Mouse (Mus musculus): ENCODE results near the gene 2010111I01Rik.
"Not testable (repeated sequence)": the region's sequence is repeated elsewhere in the genome, so short reads cannot be mapped to it uniquely, and the experiment has no call there.

2010111I01Rik gene

DNA sequence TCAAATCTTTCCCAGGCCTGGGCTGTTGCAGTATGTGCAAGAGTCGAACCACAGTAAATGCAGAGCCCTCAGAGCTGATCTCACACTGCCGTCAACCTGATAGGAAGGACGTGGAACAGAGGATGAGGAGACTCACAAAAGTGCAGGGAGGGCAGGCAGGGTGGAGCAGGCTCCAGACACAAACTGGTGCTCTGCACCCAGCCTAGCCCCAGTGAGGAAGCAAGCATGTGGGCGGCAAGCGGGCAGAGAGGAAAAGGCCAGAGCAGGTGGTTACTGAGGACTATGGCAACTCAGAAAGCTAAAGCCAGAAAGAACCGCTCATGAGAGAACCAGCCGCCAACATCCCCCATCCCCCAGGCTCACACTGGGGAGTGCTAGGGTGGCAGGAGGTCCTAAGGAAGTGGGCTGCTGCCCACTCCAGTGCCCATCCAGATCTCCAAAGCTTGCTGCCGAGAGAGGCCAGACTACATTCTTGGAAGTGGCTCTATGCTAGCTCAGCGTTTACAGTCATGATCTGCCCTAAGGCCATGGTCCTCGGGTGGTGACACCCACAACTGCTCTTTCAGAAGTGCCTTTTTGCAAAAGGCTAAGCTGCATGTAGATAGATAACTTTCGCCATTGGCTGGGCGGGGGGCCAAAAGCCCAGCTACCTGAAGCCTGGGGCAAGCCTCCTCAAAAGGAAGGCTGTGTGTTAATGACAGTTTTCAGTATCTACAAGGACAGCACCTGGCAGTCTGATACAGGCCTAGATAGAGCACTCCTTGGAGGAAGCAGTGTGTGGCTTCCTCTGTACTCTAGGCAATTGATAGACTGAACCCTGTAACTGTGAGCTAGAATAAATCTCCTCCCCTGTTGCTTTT is 349.3 kb downstream of the 2010111I01Rik start:
- no peak for DNase-seq (ENCODE audit: low spot score)

- DNase-seq (ENCODE audit: low spot score): no peak
Observed at GRCm38 (mm10) chr13:63314608-63314920, 349.9 kb downstream of the 2010111I01Rik start.

DNA sequence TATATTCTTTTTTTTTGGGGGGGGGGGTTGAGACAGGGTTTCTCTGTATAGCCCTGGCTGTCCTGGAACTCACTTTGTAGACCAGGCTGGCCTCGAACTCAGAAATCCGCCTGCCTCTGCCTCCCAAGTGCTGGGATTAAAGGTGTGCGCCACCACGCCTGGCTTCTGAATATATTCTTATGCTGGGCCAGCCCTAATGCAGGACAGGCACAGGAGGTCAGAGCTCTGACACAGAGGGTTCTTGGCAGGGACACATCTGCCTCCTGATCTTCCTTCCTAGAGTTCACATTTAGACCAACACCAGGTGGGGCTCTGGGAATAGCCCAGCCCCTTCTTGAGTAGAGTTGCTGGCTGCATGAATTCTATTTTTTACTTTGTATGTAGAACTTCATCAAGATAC is 350.4 kb downstream of the 2010111I01Rik start:
- not testable (repeated sequence) for DNase-seq (ENCODE audit: low spot score)

- no peak for DNase-seq (ENCODE audit: low spot score)
Observed at GRCm38 (mm10) chr13:63315777-63316176, 351.1 kb downstream of the 2010111I01Rik start.

GRCm38 (mm10) chr13:63316407-63316806 is 351.7 kb downstream of the 2010111I01Rik start:
- DNase-seq (ENCODE audit: low spot score): no peak

GRCm38 (mm10) chr13:63317681-63318104 is 353.0 kb downstream of the 2010111I01Rik start:
- DNase-seq (ENCODE audit: low spot score): no peak

DNA sequence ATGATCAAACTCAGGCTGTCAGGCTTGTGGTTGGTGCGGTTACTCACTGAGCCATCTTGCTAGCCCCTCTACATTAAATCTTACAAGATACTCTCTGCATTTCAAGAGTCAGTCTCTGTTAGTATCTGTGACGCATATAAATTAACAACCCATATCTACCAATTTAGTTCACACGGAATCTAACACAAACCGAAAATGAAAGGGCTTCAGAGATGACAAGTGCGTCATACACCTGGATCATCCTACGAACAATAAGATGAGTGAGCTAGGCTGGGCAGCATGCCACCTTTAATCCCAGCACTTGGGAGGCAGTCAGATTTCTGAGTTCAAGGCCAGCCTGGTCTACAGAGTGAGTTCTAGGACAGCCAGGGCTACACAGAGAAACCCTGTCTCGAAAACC is 355.1 kb downstream of the 2010111I01Rik start:
- no peak for DNase-seq (ENCODE audit: low spot score)

- peak; percentile 19 for DNase-seq (ENCODE audit: low spot score)
Observed at GRCm38 (mm10) chr13:63321689-63322088, 357.0 kb downstream of the 2010111I01Rik start.

DNA sequence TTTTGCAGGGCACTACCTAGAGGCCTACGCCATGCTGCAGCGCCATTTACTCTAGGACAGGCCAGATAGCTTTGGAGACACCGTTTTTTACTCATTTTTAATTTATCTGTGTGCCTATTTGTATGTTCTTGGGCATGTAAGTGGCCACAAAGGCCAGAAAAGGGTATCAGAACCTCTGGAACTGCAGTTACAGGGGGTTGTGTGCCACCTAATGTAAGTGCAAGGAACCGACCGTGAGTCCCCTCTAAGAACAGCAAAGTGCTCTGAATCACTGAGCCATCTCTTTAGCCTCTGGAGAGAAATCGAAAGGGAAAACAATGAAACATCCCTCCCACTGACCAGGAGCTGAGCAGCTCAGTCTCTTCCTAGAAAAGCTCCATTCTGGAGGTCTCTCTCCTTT is 358.1 kb downstream of the 2010111I01Rik start:
- DNase-seq (ENCODE audit: low spot score): no peak

GRCm38 (mm10) chr13:63323286-63324075 is 358.8 kb downstream of the 2010111I01Rik start:
- no peak for DNase-seq (ENCODE audit: low spot score)

GRCm38 (mm10) chr13:63324311-63324710 is 359.6 kb downstream of the 2010111I01Rik start:
- peak; percentile 46 for DNase-seq (ENCODE audit: low spot score)

GRCm38 (mm10) chr13:63324978-63325848 is 360.5 kb downstream of the 2010111I01Rik start:
- DNase-seq (ENCODE audit: low spot score): peak; percentile 44

- no peak for DNase-seq (ENCODE audit: low spot score)
Observed at GRCm38 (mm10) chr13:63326015-63326414, 361.3 kb downstream of the 2010111I01Rik start.

DNA sequence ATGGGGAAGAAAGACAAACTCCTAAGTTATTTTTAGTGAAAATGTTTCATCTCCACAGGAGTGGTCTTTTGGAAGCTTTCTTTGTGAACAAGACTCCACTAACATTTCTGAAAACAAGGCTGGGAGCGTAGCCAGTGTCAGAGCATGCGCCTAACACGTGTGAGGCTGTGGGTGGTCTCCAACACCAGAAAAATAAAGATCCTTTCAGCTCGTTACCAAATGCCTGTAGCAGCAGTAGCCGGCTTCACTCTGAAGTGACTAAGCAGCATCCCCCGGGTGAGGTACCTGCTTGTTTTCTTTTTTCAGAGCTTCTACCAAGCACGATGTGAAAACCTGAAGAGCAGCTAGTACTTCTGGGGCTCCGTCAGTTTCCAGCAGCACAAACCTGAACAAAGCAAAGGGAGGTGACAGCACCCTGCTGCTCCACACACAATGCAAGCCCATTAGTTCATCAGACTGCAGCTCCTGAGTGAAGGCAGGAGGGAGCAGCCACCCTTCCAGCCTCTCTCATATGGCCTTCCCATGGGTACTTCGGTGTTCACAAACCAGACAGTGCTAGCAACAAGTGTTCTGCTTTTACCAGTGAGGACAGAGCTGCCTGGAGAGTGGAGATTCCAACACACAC is 365.7 kb downstream of the 2010111I01Rik start:
- DNase-seq (ENCODE audit: low spot score): peak; percentile 53

DNA sequence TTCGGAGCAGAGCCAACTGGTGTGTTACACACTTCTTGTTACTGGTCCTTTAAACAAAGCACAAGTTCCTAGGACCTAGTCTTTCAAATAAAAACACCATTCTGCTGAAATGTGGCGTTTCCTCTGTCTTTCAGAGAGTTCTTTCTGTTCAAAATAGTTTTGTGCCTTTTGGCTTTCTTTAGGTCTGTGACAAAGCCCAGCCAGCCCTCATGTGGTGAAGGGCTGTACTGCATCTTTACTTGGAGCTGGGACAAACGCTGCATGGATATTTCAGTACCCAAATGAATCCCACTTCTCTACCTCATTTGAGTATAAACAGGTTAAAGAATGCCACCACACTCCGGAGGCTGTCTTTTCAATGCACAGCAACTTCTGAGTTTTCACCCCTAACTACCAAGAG is 366.7 kb downstream of the 2010111I01Rik start:
- peak; percentile 88 for DNase-seq (ENCODE audit: low spot score)

DNA sequence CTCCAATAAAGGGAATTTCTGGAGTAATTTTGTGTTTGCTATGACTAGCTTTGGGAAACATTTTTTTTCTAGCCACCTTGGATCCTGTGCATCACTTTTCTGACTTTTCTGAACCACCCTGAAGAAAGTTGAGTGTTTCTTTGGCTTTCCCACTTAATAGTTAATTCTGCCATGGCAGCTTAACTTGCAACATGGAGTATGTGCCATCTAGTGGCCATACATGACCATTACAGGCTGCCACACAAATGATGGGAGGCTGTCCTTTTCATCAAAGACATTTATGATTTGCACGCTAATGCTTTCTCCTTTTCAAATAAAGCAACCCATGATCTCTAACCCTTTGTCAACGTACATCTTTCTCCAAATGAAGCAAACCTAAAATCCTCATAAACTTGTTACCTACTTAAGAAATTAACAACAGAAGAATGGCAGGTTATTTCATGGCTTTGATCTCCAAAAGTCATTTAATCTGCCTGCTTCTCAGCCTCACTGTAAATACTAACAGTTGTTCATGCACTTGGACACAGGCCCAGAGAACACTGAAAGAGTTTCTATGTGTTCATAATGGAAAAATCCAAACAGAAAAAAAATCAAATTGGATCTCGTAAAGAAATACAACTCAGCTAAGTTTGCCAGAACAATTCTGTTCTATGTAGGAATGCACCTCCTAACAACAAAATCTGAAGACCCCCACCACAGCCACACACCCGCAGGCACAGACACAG is 368.0 kb downstream of the 2010111I01Rik start:
- DNase-seq (ENCODE audit: low spot score): peak; percentile 81

GRCm38 (mm10) chr13:63335421-63336134 is 370.9 kb downstream of the 2010111I01Rik start:
- peak; percentile 82 for DNase-seq (ENCODE audit: low spot score)

- peak; percentile 39 for DNase-seq (ENCODE audit: low spot score)
Observed at GRCm38 (mm10) chr13:63336335-63336734, 371.6 kb downstream of the 2010111I01Rik start.

GRCm38 (mm10) chr13:63337239-63337960 is 372.7 kb downstream of the 2010111I01Rik start:
- peak; percentile 38 for DNase-seq (ENCODE audit: low spot score)

- no peak for DNase-seq (ENCODE audit: low spot score)
Observed at GRCm38 (mm10) chr13:63339946-63340345, 375.3 kb downstream of the 2010111I01Rik start.
